Mouse (Mus musculus) neural tube, embryonic 12.5 days (tissue): Measurements from ENCODE around the gene Wnt1. TPM values are rescaled to one million over a fixed set of nuclear protein-coding genes. Genes with fewer than 3 reads are reported as not detected.

Experiments used
- ATAC-seq: fragments of 200-750 bp; cut with Nextera tagmentation; 2 replicates; pipeline ENCODE4 v1.8.0; 2017; ENCODE audit warnings: low read depth, mild to moderate bottlenecking, moderate TSS enrichment, moderate library complexity; ENCODE audit not compliant: low FRiP score
- H3K27ac ChIP-seq: fragments of 300-500 bp; sonication (generic); 2 replicates; pipeline ENCODE4 v1.5.1; 2016
- H3K27me3 ChIP-seq: fragments of 300-500 bp; sonication (generic); replicated peaks from 2 replicates; pipeline ENCODE4 v1.6.1; 2016; ENCODE audit warnings: mild to moderate bottlenecking
- H3K36me3 ChIP-seq: fragments of 300-500 bp; sonication (generic); 2 replicates; pipeline ENCODE4 v1.6.1; 2016; ENCODE audit warnings: mild to moderate bottlenecking
- H3K4me1 ChIP-seq: fragments of 300-500 bp; sonication (generic); 2 replicates; pipeline ENCODE4 v1.6.1; 2016
- H3K4me2 ChIP-seq: fragments of 300-500 bp; sonication (generic); replicated peaks from 2 replicates; pipeline ENCODE4 v1.6.1; 2016; ENCODE audit warnings: mild to moderate bottlenecking
- H3K4me3 ChIP-seq: fragments of 300-500 bp; sonication (generic); 2 replicates; pipeline ENCODE4 v1.5.1; 2016
- H3K9ac ChIP-seq: fragments of 300-500 bp; sonication (generic); 2 replicates; pipeline ENCODE4 v1.6.1; 2016; ENCODE audit warnings: mild to moderate bottlenecking
- H3K9me3 ChIP-seq: fragments of 300-500 bp; sonication (generic); 2 replicates; pipeline ENCODE4 v1.6.1; 2016; ENCODE audit warnings: mild to moderate bottlenecking
- WGBS: fragments of 180-500 bp; shearing (Covaris S2); methylation state at CpG from one replicate; pipeline ENCODE4 v1.1.7; 2016; 5-methylcytosine and 5-hydroxymethylcytosine counted together
- polyA plus RNA-seq: library from polyadenylated mRNA; unstranded; fragments of >200 nt; fragmentation: Nextera tagmentation; extraction: Ambion mirVana; gene quantifications from 2 replicates; pipeline ENCODE4 v1.2.1, GENCODE M21; 2016

The Wnt1 gene
- polyA plus RNA-seq, 1 experiment from 2014 or later: 12.3 TPM

DNA sequence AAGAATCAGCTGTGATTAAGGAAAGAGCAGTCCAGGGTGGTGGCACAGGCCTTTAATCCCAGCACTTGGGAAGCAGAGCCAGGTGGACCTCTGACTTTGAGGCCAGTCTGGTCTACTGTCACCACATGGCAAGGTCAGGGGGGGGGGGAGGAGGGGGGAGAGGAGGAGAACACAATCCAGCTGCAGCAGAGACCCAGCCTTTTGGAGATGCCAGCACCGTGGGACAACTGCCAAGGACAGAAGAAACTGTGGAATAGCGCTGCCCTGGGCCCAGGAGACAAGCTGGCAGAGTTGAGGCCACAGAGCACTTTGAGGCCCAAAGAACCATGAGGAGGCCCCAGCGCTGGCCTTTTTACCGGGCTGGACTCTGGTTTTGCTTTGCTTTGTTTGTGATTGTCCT lies 23.7 kb upstream of the Wnt1 start:
- H3K9ac ChIP-seq: no peak overlapping the region
- H3K36me3 ChIP-seq: 0 out of 2 replicates have a peak, but pooled peaks cover under 1% of the 10 kb centered on the region
- no peak overlapping the region for H3K27ac ChIP-seq
- H3K4me3 ChIP-seq: no peak overlapping the region
- H3K4me2 ChIP-seq: no peak overlapping the region
- ATAC-seq: no peak
- peaks cover 53% of the 10 kb centered on the region for H3K27me3 ChIP-seq
- H3K9me3 ChIP-seq: no peaks in the 10 kb centered on the region
- peaks cover 22% of the 10 kb centered on the region for H3K4me1 ChIP-seq
- WGBS: 65% methylated on average over 4 of the region's 4 CpGs

DNA sequence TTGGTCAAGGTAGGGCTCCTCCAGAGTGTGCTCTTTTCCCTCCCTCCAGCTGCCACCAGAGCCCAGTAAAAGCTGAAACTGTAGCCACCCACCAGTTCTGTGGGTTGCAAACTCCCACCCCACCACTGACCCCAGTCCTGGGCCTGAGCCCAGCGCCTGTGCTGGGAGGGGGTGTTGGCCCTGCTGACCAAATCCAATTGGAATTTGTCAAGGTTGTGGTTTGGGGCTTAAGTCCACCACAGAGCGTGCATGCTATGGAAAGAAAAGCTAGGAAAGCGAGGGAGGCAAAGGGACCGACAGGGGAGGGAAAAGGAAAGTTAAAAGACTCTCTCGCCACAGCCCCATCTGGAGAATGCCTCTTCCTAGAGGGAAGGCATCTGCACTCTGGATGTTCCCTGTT lies 21.4 kb upstream of the Wnt1 start:
- Histone ChIP-seq H3K27me3 (peaks cover 76% of the 10 kb centered on the region), H3K4me3 (no peak overlapping the region), H3K4me2 (no peak overlapping the region), H3K4me1 (peaks cover 17% of the 10 kb centered on the region), H3K36me3 (no peaks in the 10 kb centered on the region), H3K9me3 (no peaks in the 10 kb centered on the region), H3K27ac (no peak overlapping the region), H3K9ac (no peak overlapping the region)
- WGBS: 15% methylated on average over 5 of the region's 5 CpGs
- ATAC-seq: no peak

DNA sequence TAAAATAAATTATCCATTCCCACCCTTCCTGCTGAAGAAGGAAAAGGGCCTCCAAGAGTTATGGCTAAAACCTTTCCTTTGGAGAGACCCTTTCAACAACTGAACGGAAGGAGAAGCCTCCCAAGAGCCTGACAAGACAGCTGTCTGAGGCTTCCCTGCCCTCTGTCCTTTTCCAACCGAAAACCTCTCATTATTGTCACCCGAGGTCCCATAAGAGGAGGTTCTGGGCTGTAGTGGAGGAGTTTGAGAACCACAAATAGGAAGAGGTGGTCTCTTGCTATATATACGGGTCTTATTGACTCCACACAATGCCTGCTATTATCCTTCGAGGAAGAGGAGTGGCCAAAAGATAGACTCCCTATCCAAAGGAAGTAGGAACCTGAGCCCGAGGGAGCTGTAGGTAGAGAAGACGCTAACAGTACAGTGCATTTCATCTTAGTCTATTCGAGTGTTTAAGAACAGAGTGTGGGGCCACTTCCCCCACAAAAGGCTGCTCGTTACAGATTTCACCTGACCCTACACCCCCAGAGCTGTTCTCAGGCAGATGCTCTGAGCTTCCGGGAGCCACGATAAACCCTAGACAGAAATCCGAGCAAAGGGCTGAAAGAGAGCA lies 17.7 kb upstream of the Wnt1 start:
- no peaks in the 10 kb centered on the region for H3K9me3 ChIP-seq
- WGBS: 2% methylated on average over 12 of the region's 12 CpGs
- no peak overlapping the region for H3K27ac ChIP-seq
- H3K4me3 ChIP-seq: no peak overlapping the region
- H3K27me3 ChIP-seq: peaks cover 89% of the 10 kb centered on the region
- no peaks in the 10 kb centered on the region for H3K36me3 ChIP-seq
- peak overlapping the region; percentile 50 for H3K4me2 ChIP-seq
- no peak overlapping the region for H3K9ac ChIP-seq
- ATAC-seq: no peak
- peaks cover 23% of the 10 kb centered on the region for H3K4me1 ChIP-seq

DNA sequence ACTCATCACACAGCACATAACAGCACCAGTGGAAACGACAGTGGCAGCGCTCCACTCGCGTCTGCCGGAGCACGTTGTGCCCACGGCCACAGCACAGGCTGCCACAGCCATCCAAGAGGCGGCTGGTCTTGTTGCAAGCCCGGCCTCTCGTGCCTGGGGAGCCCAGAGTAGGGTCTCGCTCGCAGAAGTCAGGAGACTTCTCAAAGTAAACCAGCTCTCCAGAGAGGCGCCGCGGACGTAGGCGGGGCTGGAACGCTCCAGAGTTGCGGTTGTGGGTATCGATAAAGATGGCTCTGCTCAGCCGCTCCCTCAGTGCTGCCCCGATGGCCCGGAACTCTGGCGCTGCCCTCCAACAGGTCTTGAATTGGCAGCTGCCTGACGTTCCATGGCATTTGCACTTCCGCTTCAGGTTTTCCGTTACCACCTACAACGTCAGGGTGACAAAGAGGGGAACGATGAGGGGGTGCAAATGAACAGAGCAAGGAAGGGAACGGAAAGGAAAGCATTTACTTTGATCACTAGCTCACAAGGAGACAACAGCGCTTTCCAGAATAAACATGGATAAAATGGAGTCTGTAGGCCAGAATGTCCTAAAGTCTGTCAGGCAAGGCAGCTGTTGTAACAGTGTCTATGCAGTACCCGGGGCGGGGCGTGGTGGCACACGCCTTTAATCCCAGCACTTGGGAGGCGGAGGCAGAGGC lies 17.0 kb upstream of the Wnt1 start:
- H3K27me3 ChIP-seq: peaks cover 97% of the 10 kb centered on the region
- no peaks in the 10 kb centered on the region for H3K36me3 ChIP-seq
- H3K4me1 ChIP-seq: peaks cover 30% of the 10 kb centered on the region
- peak overlapping the region; percentile 50 for H3K4me2 ChIP-seq
- H3K4me3 ChIP-seq: peak overlapping the region; percentile 19
- H3K9ac ChIP-seq: 0 out of 2 replicates have a peak overlapping the region, but pooled peaks have one; percentile 29
- 2% methylated on average over 36 of the region's 36 CpGs for WGBS
- no peaks in the 10 kb centered on the region for H3K9me3 ChIP-seq
- no peak overlapping the region for H3K27ac ChIP-seq
- ATAC-seq: no peak

DNA sequence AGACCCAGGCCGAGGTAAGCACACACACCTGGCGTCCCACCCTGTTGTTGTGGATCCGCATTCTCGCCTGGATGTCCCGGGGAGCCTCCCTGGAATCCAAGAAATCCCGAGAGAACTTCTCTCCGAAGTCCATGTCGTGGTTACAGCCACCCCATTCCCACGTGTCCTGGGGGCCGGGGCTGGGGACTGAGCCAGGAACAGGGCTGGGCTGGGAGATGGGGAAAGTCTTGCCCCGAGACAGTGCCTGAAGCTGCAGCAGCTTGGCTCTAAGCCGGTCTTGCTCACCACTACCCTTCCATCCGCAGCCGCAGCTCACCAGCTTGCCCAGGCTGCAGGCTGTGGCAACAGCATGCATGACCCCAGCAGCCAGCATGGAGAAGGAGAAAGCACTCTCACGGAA lies 15.6 kb upstream of the Wnt1 start:
- 4% methylated on average over 15 of the region's 15 CpGs for WGBS
- Histone ChIP-seq H3K4me1 (peaks cover 38% of the 10 kb centered on the region), H3K9ac (no peak overlapping the region), H3K27ac (no peak overlapping the region), H3K27me3 (peaks cover 97% of the 10 kb centered on the region), H3K4me3 (no peak overlapping the region), H3K9me3 (no peaks in the 10 kb centered on the region), H3K36me3 (no peaks in the 10 kb centered on the region), H3K4me2 (no peak overlapping the region)
- ATAC-seq: no peak

DNA sequence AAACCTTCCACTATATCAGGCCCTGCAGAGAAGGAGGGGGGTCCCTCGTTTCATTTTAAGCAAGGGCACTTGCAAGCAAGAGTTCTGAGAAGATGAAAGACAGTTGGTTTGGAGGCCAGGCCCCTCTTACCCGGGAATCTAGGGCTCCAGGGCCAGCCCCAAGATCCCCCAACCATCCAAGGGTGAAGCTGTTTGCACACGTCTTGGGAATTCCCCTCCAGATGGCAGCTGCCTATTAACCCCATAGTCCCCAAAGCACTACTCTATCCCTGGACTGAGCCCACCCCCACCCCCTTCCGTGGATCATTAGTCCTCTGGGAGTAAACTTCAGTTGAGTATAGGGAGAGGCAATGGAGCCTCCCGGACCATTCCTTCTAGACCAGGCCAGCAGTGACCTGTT lies 14.1 kb upstream of the Wnt1 start:
- ATAC-seq: 0 out of 2 replicates have a peak, but pooled peaks have one; percentile 18
- WGBS: 0% methylated on average over 5 of the region's 5 CpGs

DNA sequence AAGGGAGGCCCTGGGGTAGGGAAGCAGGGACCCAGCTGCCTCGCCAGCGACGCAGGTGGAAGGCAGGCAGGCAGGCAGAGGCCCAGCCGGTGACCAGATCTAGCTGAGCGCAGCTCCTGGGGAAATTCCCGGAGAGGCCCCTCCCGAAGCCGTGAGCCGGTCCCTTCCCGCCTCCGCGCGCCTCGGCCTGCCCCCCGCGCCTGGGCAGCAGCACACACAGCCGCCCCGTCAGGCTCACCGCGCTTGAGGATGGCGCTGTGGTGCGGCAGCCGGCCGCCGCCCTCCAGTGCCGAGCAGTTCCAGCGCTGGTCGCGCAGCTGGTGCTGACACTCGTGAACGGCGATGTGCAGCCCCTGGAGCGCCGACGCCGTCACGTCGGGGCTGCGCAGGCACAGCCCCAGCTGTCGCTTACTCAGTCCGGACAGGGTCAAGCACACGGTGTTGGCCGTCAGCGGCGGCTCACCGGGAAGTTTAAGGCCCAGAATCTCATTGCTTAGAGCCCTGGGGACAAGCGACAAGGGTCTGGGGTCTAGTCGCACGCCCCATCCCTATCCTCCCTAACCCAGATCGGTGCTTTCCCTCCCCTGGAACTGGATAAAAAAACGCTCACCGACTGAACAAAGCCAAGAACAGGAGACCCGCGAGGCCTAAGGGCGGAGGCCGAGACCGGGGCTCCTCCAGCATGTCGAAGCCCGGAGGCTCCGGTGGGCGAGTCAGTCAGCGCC lies 13.2 kb upstream of the Wnt1 start:
- H3K36me3 ChIP-seq: no peaks in the 10 kb centered on the region
- peaks cover 99% of the 10 kb centered on the region for H3K27me3 ChIP-seq
- peak; percentile 23; the same call in 1 of the 2 replicates for ATAC-seq
- no peak overlapping the region for H3K27ac ChIP-seq
- no peaks in the 10 kb centered on the region for H3K9me3 ChIP-seq
- H3K4me1 ChIP-seq: peaks cover 47% of the 10 kb centered on the region
- peak overlapping the region; percentile 53 for H3K4me2 ChIP-seq
- peak overlapping the region; percentile 27 for H3K4me3 ChIP-seq
- peak overlapping the region; percentile 17; the same call in 1 of the 2 replicates for H3K9ac ChIP-seq
- under 1% methylated on average over 62 of the region's 62 CpGs for WGBS

More for the DNA sequence above, 14.1 kb upstream of the Wnt1 start:
- no peak overlapping the region for H3K4me3 ChIP-seq
- H3K9ac ChIP-seq: no peak overlapping the region
- 0 out of 2 replicates have a peak overlapping the region, but pooled peaks have one; percentile 53 for H3K4me2 ChIP-seq
- H3K9me3 ChIP-seq: no peaks in the 10 kb centered on the region
- H3K27ac ChIP-seq: no peak overlapping the region
- H3K27me3 ChIP-seq: peaks cover 98% of the 10 kb centered on the region
- H3K36me3 ChIP-seq: no peaks in the 10 kb centered on the region
- H3K4me1 ChIP-seq: peaks cover 43% of the 10 kb centered on the region

DNA sequence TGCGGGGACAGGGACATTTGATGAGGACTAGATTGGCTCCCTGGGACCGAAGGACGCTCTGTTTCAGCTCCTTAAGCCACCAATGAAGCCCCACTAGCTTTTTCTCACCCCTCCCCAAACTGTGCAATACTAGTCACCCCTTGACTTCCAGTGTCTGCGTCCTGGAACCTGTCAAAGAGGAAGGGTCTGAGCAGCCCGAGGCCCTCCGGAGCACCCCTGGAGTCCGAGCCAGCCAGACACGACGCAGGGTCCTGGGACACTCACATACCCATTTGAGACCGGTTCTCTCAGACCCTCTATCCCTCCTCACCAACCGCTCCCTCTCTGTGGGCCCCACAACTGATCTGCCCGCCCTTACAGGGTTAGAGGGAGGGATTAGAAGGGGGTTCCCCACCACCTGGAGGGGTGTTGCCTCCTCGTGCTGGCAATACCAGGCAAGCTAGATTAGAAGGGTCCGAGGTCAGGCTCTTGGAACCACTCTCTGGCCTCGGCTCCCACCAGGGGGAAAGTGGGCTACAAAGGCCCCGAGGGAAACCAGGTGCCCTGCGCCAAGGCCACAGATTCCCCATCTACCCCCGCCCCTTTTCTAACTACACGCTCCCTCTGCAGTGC lies 12.5 kb upstream of the Wnt1 start:
- Histone ChIP-seq H3K27me3 (peaks cover 99% of the 10 kb centered on the region), H3K36me3 (no peaks in the 10 kb centered on the region), H3K9ac (peak overlapping the region; percentile 38; the same call in 1 of the 2 replicates), H3K9me3 (no peaks in the 10 kb centered on the region), H3K4me2 (peak overlapping the region; percentile 53), H3K4me3 (peak overlapping the region; percentile 16; the same call in 1 of the 2 replicates), H3K27ac (no peak overlapping the region), H3K4me1 (peaks cover 46% of the 10 kb centered on the region)
- WGBS: 2% methylated on average over 19 of the region's 19 CpGs
- no peak for ATAC-seq

DNA sequence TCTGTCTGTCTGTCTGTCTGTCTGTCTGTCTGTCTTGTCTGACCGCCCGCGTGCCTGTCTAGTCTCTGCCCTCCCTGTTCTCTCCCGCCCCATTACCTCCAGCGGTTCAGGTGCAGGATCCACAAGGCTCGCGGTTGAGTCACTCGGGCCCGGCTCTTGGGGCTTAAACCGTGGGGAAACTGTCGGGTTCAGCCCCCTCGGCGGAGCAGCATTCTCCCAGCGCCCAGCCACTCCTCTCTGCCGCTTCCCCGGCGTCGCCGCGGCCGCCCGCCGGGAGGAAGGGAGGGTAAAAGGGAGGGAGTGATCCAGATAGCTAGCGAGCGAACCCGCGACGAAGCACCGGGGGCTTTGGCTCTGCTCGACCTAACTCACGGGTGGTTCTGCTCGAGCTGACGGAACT lies 11.9 kb upstream of the Wnt1 start, which contains the start of gene Wnt10b:
TSS of gene Wnt10b (minus strand) at position 389 of the 400 bp plus-strand sequence.
- H3K4me2 ChIP-seq: peak within 1 kb of the TSS; percentile 53
- whole genome bisulfite sequencing: 0% methylated on average over 32 of the region's 33 CpGs
- no peak within 1 kb of the TSS for H3K27ac ChIP-seq
- peak within 1 kb of the TSS; percentile 16; the same call in 1 of the 2 replicates for H3K4me3 ChIP-seq
- peak within 1 kb of the TSS; percentile 38; the same call in 1 of the 2 replicates for H3K9ac ChIP-seq
- no peaks in the 10 kb centered on the region for H3K9me3 ChIP-seq
- peaks cover 39% of the 10 kb centered on the region for H3K4me1 ChIP-seq
- peaks cover 99% of the 10 kb centered on the region for H3K27me3 ChIP-seq
- ATAC-seq: no peak
- H3K36me3 ChIP-seq: no peaks in the 10 kb centered on the region

DNA sequence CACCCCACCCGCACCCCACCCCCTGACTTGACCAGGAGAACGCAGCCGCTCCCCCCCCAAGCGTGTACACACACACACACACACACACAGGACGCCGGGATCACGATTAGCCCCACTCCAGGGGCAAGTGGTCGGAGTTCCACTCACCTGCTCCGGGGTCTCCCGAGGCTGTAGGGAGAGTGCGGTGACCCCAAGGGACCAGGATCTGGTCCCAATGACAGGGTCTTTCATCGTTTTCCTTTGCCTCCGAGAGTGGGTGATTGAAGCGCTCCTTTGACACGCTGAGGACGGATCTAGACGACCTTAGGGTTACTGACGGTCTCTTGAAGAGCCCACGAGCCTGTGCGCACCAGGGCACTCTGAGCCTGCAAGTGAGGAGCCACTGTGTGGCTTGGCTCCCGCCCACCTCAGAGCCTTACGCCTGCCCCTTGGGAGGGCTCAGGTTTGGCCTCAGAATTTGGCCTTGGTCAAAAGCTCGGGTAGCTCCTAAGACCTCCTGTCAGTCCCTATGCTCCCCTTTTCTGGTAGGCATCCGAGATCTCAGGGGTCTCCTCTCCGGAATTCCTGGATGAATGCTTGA lies 11.4 kb upstream of the Wnt1 start:
- peaks cover 37% of the 10 kb centered on the region for H3K4me1 ChIP-seq
- no peak for ATAC-seq
- no peak overlapping the region for H3K9ac ChIP-seq
- H3K27ac ChIP-seq: no peak overlapping the region
- H3K36me3 ChIP-seq: no peaks in the 10 kb centered on the region
- H3K27me3 ChIP-seq: peaks cover 96% of the 10 kb centered on the region
- peak overlapping the region; percentile 16; the same call in 1 of the 2 replicates for H3K4me3 ChIP-seq
- no peaks in the 10 kb centered on the region for H3K9me3 ChIP-seq
- H3K4me2 ChIP-seq: peak overlapping the region; percentile 45
- 1% methylated on average over 25 of the region's 25 CpGs for WGBS

DNA sequence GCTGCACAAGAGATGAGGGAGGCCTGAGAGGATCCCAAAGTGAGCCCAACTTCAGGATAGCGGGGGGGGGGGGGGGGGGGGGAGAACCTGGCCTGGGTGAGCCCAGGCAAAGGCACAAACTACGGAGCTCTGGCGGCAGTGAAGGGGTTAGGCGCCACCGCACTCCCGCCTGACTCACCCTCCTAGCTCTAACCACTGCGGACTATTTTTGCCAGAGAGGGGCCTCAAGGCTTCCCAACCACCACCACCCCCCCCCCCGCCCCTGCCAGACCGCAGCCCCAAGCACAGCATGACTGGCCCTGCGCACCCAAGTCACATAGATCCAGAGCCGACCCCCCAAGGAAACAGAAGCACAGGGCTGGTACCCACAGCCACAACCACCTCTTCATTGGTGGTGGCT lies 10.9 kb upstream of the Wnt1 start:
- under 1% methylated on average over 8 of the region's 11 CpGs for WGBS
- Histone ChIP-seq H3K4me3 (no peak overlapping the region), H3K9me3 (no peaks in the 10 kb centered on the region), H3K27me3 (peaks cover 92% of the 10 kb centered on the region), H3K4me1 (peaks cover 37% of the 10 kb centered on the region), H3K27ac (no peak overlapping the region), H3K9ac (no peak overlapping the region), H3K4me2 (no peak overlapping the region), H3K36me3 (no peaks in the 10 kb centered on the region)
- ATAC-seq: no peak
